Mouse (Mus musculus) CH12.LX (cell line): ENCODE results near the gene Baz1b. TPM values are rescaled to one million over a fixed set of nuclear protein-coding genes. Genes with fewer than 3 reads are reported as not detected.

ENCODE experiments used
- DNase-seq: peaks from one replicate; pipeline ENCODE4 v3.0.0-alpha.2; 2013; ENCODE audit errors: extremely low read depth
- H3K27ac ChIP-seq: 2 replicates; pipeline ENCODE4 v1.5.1; 2012; ENCODE audit warnings: low read depth, mild to moderate bottlenecking, control low read depth, moderate library complexity; ENCODE audit not compliant: insufficient read depth
- H3K27me3 ChIP-seq: replicated peaks from 2 replicates; pipeline ENCODE3; 2012; ENCODE audit warnings: inconsistent platforms
- H3K36me3 ChIP-seq, 2 experiments: replicated peaks in 1 of 2; 2 replicates each; pipeline versions ENCODE3 to v1.6.1; 2012; ENCODE audit warnings: inconsistent platforms in 1 of 2, low read length in 1 of 2, mild to moderate bottlenecking in 1 of 2, mixed read lengths in 1 of 2, moderate library complexity in 1 of 2; ENCODE audit not compliant: control insufficient read depth in 1 of 2, insufficient read depth in 1 of 2
- H3K4me1 ChIP-seq, 2 experiments: 2 replicates each; pipeline ENCODE4 v1.6.1; 2012; ENCODE audit warnings: inconsistent platforms in 1 of 2, moderate library complexity in 1 of 2; ENCODE audit not compliant: insufficient read depth in 2 of 2, control insufficient read depth in 1 of 2
- H3K4me2 ChIP-seq: 2 replicates; pipeline ENCODE4 v1.6.1; 2012; ENCODE audit warnings: low read depth, mild to moderate bottlenecking, control low read depth; ENCODE audit not compliant: poor library complexity, insufficient read depth, severe bottlenecking
- H3K4me3 ChIP-seq, 3 experiments: fragments of 150-350 bp in 1 of 3; sonication (generic) in 1 of 3; replicated peaks in 1 of 3; 2 replicates each; pipeline versions ENCODE3 to v1.5.1; 2011 to 2012; ENCODE audit warnings: low read depth in 2 of 3, low read length in 2 of 3, mild to moderate bottlenecking in 2 of 3, moderate library complexity in 2 of 3, control low read depth in 1 of 3, improper control_type of control experiment in 1 of 3, inconsistent platforms in 1 of 3, mixed read lengths in 1 of 3; ENCODE audit not compliant: poor library complexity in 1 of 3
- H3K79me2 ChIP-seq: replicated peaks from 2 replicates; pipeline ENCODE4 v1.6.1; 2012; ENCODE audit warnings: mild to moderate bottlenecking, moderate library complexity; ENCODE audit not compliant: control insufficient read depth, poor library complexity, insufficient read depth, severe bottlenecking; ENCODE audit errors: extremely low read depth
- H3K9ac ChIP-seq: 2 replicates; pipeline ENCODE4 v1.6.1; 2012; ENCODE audit warnings: low read depth, mild to moderate bottlenecking, control low read depth, moderate library complexity; ENCODE audit not compliant: insufficient read depth
- H3K9me3 ChIP-seq: replicated peaks from 2 replicates; pipeline ENCODE3; 2012; ENCODE audit warnings: low read length, inconsistent platforms, mixed read lengths
- CTCF ChIP-seq, 2 experiments: IDR thresholded peaks in 1 of 2; conservative IDR thresholded peaks in 1 of 2; 2 replicates each; pipeline ENCODE4 v1.5.1; 2011 to 2012; ENCODE audit warnings: low read depth in 2 of 2, low read length in 2 of 2, improper control_type of control experiment in 1 of 2, inconsistent platforms in 1 of 2, mild to moderate bottlenecking in 1 of 2, moderate library complexity in 1 of 2
- ELF1 ChIP-seq: IDR thresholded peaks from 2 replicates; pipeline ENCODE4 v1.6.1; 2014; ENCODE audit warnings: low read depth, mild to moderate bottlenecking, inconsistent platforms, low read length, improper control_type of control experiment
- HCFC1 ChIP-seq: IDR thresholded peaks from 2 replicates; pipeline ENCODE4 v1.6.1; 2012; ENCODE audit warnings: low read depth, mild to moderate bottlenecking, inconsistent platforms, low read length, improper control_type of control experiment
- IRF4 ChIP-seq: IDR thresholded peaks from 2 replicates; pipeline ENCODE4 v1.6.1; 2014; ENCODE audit warnings: low read depth, mild to moderate bottlenecking, inconsistent platforms, low read length, improper control_type of control experiment
- MAX ChIP-seq: IDR thresholded peaks from 2 replicates; pipeline ENCODE4 v1.6.1; 2011; ENCODE audit warnings: low read length, improper control_type of control experiment
- MYC ChIP-seq: IDR thresholded peaks from 2 replicates; pipeline ENCODE4 v1.6.1; 2011; ENCODE audit warnings: low read depth, mild to moderate bottlenecking, improper control_type of control experiment, low read length
- NELFE ChIP-seq: IDR thresholded peaks from 2 replicates; pipeline ENCODE4 v1.6.1; 2011; ENCODE audit warnings: low read depth, low read length, improper control_type of control experiment
- PAX5 ChIP-seq: IDR thresholded peaks from 2 replicates; pipeline ENCODE4 v1.6.1; 2012; ENCODE audit warnings: low read length, inconsistent platforms, mixed read lengths
- RAD21 ChIP-seq: IDR thresholded peaks from 2 replicates; pipeline ENCODE4 v1.6.1; 2011; ENCODE audit warnings: low read depth, mild to moderate bottlenecking, low read length, improper control_type of control experiment, moderate library complexity
- RCOR1 ChIP-seq: conservative IDR thresholded peaks from 2 replicates; pipeline ENCODE4 v1.6.1; 2012; ENCODE audit warnings: low read depth, mild to moderate bottlenecking, inconsistent platforms, low read length, improper control_type of control experiment
- dilution Hi-C: fragments of 300-500 bp; cut with MboI; formaldehyde crosslinking; loops from 2 replicates; pipeline ENCODE4 v1.14.3; 2020; ENCODE audit warnings: low sequenced_read_pairs; ENCODE audit not compliant: extremely low pct_unique_long_range_greater_than_20kb, extremely low pct_ligation_motif_present
- in situ Hi-C: fragments of 300-500 bp; cut with MboI; formaldehyde crosslinking; loops from 3 replicates; pipeline ENCODE4 v1.14.3; 2019; ENCODE audit warnings: low sequenced_read_pairs, low pct_ligation_motif_present, low pct_unique_long_range_greater_than_20kb, mixed read lengths
- polyA plus RNA-seq: library from polyadenylated mRNA; unstranded; fragments of >175 nt; gene quantifications from 2 replicates; pipeline ENCODE4 v1.2.1, GENCODE M21; 2012; ENCODE audit warnings: low read depth; ENCODE audit not compliant: insufficient read length
- total RNA-seq, 2 experiments: library from RNA; depleted of rRNA; stranded (reverse); fragments of 300-350 nt in 1 of 2; fragments of >200 nt in 1 of 2; gene quantifications; 2 replicates each; pipeline ENCODE4 v1.2.3; 2012 to 2014

Baz1b gene
- total and polyA plus RNA-seq, 3 experiments = 53.3 to 85.4 (median 60.0) TPM

DNA sequence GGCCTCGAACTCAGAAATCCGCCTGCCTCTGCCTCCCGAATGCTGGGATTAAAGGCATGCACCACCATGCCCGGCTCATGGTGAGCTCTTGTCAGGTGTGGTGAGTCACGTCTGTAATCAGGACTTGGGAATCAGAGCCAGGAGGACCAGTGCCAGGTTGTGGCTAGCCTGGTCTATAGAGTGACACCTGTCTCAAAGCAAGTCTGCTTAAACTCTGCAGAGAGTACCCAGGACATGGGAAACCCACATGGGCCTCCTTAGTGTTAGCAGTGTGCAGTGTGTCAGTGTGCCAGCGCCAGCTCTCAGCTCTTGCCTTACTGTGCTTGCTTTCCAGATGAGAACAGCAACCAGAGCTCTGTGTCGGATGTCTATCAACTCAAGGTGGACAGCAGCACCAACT, 7.4 kb upstream of the Baz1b start:
- DNase-seq = no peak
- dilution Hi-C loops (no loop called here), in situ Hi-C loops (no loop called here)
- Histone ChIP-seq H3K9ac (no peak overlapping the region), H3K79me2 (0 out of 2 replicates have a peak, but pooled peaks cover 3% of the 10 kb centered on the region), H3K9me3 (peaks cover 2% of the 10 kb centered on the region), H3K4me1 (peaks cover 0 to 14% of the 10 kb centered on the region in 2 experiments; a peak in 2 of 4 replicates), H3K27ac (no peak overlapping the region), H3K4me3 (no peak overlapping the region), H3K36me3 (peaks cover 65 to 81% of the 10 kb centered on the region in 2 experiments), H3K27me3 (no peaks in the 10 kb centered on the region), H3K4me2 (no peak overlapping the region)
- no peak for TF ChIP-seq IRF4
- TF ChIP-seq NELFE = no peak
- TF ChIP-seq HCFC1 = no peak

DNA sequence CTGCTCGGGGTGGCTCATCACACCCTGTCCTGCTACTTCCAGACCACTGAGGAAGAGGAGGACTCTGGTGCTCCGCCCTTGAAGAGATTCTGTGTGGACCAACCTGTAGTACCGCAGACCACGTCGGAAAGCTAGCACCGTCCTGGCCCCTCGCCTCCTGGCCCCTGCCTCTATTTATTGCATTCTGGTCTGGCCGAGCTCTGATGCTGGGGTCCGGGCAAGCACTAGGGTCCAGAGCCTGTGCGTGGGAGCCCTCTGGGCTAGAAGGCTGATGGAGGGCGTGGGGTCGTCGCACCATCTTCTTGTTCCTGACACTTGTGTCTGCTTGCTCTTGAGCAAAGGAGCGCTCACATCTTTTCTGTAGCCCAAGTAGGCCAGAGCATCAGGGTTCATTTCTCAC, 6.3 kb upstream of the Baz1b start:
- no peak for TF ChIP-seq RCOR1
- H3K36me3 ChIP-seq = peaks cover 55 to 70% of the 10 kb centered on the region in 2 experiments
- DNase-seq = no peak
- no peak overlapping the region for H3K9ac ChIP-seq
- no peak overlapping the region for H3K4me3 ChIP-seq
- dilution Hi-C loops = no loop called here
- peaks cover 6% of the 10 kb centered on the region for H3K9me3 ChIP-seq
- no peaks in the 10 kb centered on the region for H3K27me3 ChIP-seq
- H3K27ac ChIP-seq = no peak overlapping the region
- in situ Hi-C loops = no loop called here
- no peaks in the 10 kb centered on the region for H3K79me2 ChIP-seq
- H3K4me1 ChIP-seq = peaks cover 0 to 21% of the 10 kb centered on the region in 2 experiments; a peak in 2 of 4 replicates
- no peak overlapping the region for H3K4me2 ChIP-seq

- Histone ChIP-seq H3K27ac (no peak overlapping the region), H3K79me2 (no peaks in the 10 kb centered on the region), H3K9ac (no peak overlapping the region), H3K4me2 (no peak overlapping the region), H3K9me3 (peaks cover 6% of the 10 kb centered on the region), H3K4me1 (peaks cover 0 to 24% of the 10 kb centered on the region in 2 experiments; a peak in 2 of 4 replicates), H3K36me3 (peaks cover 51 to 60% of the 10 kb centered on the region in 2 experiments), H3K4me3 (no peak overlapping the region), H3K27me3 (no peaks in the 10 kb centered on the region)
- dilution Hi-C loops = no loop called here
- DNase-seq = no peak
- TF ChIP-seq PAX5 (no peak), RCOR1 (no peak), RAD21 (no peak), MAX (no peak), CTCF (conservative IDR thresholded peaks at IDR 0.05 in 1 of 2, IDR thresholded peaks at IDR 0.05 in 1 of 2; ENCODE audit: low read depth in 2 of 2, low read length in 2 of 2) (no peak), IRF4 (no peak), ELF1 (no peak), MYC (no peak)
- in situ Hi-C loops = no loop called here
These were observed 5.3 kb upstream of the Baz1b start for GRCm38 (mm10) chr5:135181776-135182175.
